Mouse (Mus musculus): ENCODE results near the gene Gm5591. TPM values are rescaled to one million over a fixed set of nuclear protein-coding genes. Genes with fewer than 3 reads are reported as not detected.
"Not testable (repeated sequence)": the region's sequence is repeated elsewhere in the genome, so short reads cannot be mapped to it uniquely, and the experiment has no call there.

Gm5591 gene
- polyA plus RNA-seq (2016; fragmentation: Nextera tagmentation; extraction: Ambion mirVana), result not detected in 2 replicates

- H3K9me3 ChIP-seq; H3K36me3 ChIP-seq; H3K4me3 ChIP-seq; DNase-seq (ENCODE audit: low spot score); H3K27ac ChIP-seq; H3K4me1 ChIP-seq (replicated peaks); H3K27me3 ChIP-seq (ENCODE audit: insufficient read depth, poor library complexity, severe bottlenecking): not testable (repeated sequence)
- WGBS, result 75% methylated on average over 2 of the region's 2 CpGs
Observed at GRCm38 (mm10) chr7:38528093-38528492, at the start of gene Gm5591. Gene Gm5591, minus strand, starts transcription at chr7:38528193.

- H3K4me3 ChIP-seq; H3K27ac ChIP-seq; H3K36me3 ChIP-seq; DNase-seq (ENCODE audit: low spot score); H3K27me3 ChIP-seq (ENCODE audit: insufficient read depth, poor library complexity, severe bottlenecking); H3K9me3 ChIP-seq; H3K4me1 ChIP-seq (replicated peaks): not testable (repeated sequence)
- WGBS, result 93% methylated on average over 1 of the region's 1 CpGs
Observed at GRCm38 (mm10) chr7:38488468-38488867, 39.5 kb downstream of the Gm5591 start.
